Mouse (Mus musculus) limb, embryonic 14.5 days (tissue): ENCODE data around the gene Kdm2b. TPM values are rescaled to one million over a fixed set of nuclear protein-coding genes. Genes with fewer than 3 reads are reported as not detected.

Experiments
- ATAC-seq: fragments of 200-750 bp; cut with Nextera tagmentation; 2 replicates; pipeline ENCODE4 v1.8.0; 2017; ENCODE audit warnings: low read depth, moderate number of reproducible peaks, moderate TSS enrichment; ENCODE audit not compliant: low FRiP score
- DNase-seq: peaks from one replicate; pipeline ENCODE4 v3.0.0-alpha.2; 2015; ENCODE audit warnings: low spot score
- H3K27ac ChIP-seq: fragments of 300-500 bp; sonication (generic); replicated peaks from 2 replicates; pipeline ENCODE4 v1.5.1; 2014; ENCODE audit warnings: low read depth, mild to moderate bottlenecking, low read length, moderate library complexity, mixed read lengths
- H3K27me3 ChIP-seq: fragments of 300-500 bp; sonication (generic); 2 replicates; pipeline ENCODE4 v1.6.1; 2014; ENCODE audit warnings: low read length, mixed read lengths; ENCODE audit not compliant: control insufficient read depth, insufficient read depth
- H3K36me3 ChIP-seq: fragments of 300-500 bp; sonication (generic); 2 replicates; pipeline ENCODE4 v1.6.1; 2014; ENCODE audit warnings: mild to moderate bottlenecking, low read length, moderate library complexity, mixed read lengths; ENCODE audit not compliant: control insufficient read depth, insufficient read depth
- H3K4me1 ChIP-seq: fragments of 300-500 bp; sonication (generic); 2 replicates; pipeline ENCODE4 v1.6.1; 2014; ENCODE audit warnings: antibody characterized with exemption, low read length, mixed read lengths; ENCODE audit not compliant: control insufficient read depth, insufficient read depth
- H3K4me2 ChIP-seq: fragments of 300-500 bp; sonication (generic); replicated peaks from 2 replicates; pipeline ENCODE4 v1.6.1; 2014; ENCODE audit warnings: low read depth, mild to moderate bottlenecking, low read length, moderate library complexity; ENCODE audit not compliant: severe bottlenecking
- H3K4me3 ChIP-seq: fragments of 300-500 bp; sonication (generic); replicated peaks from 2 replicates; pipeline ENCODE4 v1.5.1; 2014; ENCODE audit warnings: low read length
- H3K9ac ChIP-seq: fragments of 300-500 bp; sonication (generic); 2 replicates; pipeline ENCODE4 v1.6.1; 2014; ENCODE audit warnings: mild to moderate bottlenecking, low read depth, low read length, moderate library complexity; ENCODE audit not compliant: severe bottlenecking
- H3K9me3 ChIP-seq: fragments of 300-500 bp; sonication (generic); 2 replicates; pipeline ENCODE4 v1.6.1; 2016; ENCODE audit warnings: low read length; ENCODE audit not compliant: control insufficient read depth
- POLR2A ChIP-seq: fragments of 200-500 bp; IDR thresholded peaks from 2 replicates; pipeline ENCODE4 v1.8.0; 2012; ENCODE audit warnings: inconsistent platforms, mild to moderate bottlenecking, moderate library complexity, borderline replicate concordance; ENCODE audit not compliant: insufficient read depth, insufficient read length; ENCODE audit errors: extremely low read depth
- WGBS: fragments of 180-500 bp; shearing (Covaris S2); extraction: QIAGEN DNeasy Blood & Tissue Kit; methylation state at CpG from one replicate; pipeline ENCODE4 v1.1.7; 2014; 5-methylcytosine and 5-hydroxymethylcytosine counted together
- polyA plus RNA-seq, 2 experiments: library from polyadenylated mRNA; depleted of rRNA in 1 of 2; stranded (reverse) in 1 of 2; unstranded in 1 of 2; fragments of >200 nt; fragmentation: Nextera tagmentation in 1 of 2; extraction: Ambion mirVana in 1 of 2; gene quantifications; 2 replicates each; pipeline versions ENCODE4 v1.2.1 to v1.2.3; 2012 to 2014

Gene Kdm2b
- polyA plus RNA-seq, 2 experiments: 37.0 to 40.9 TPM

GRCm38 (mm10) chr5:123033646-123034160 lies 44.1 kb upstream of the Kdm2b start:
- Histone ChIP-seq H3K9ac (no peak overlapping the region), H3K4me2 (no peak overlapping the region), H3K27ac (no peak overlapping the region), H3K4me3 (no peak overlapping the region), H3K9me3 (no peaks in the 10 kb centered on the region), H3K36me3 (peaks cover 21% of the 10 kb centered on the region), H3K4me1 (peaks cover under 1% of the 10 kb centered on the region; the same call in 1 of the 2 replicates), H3K27me3 (no peaks in the 10 kb centered on the region)
- TF ChIP-seq POLR2A: no peak
- ATAC-seq (no peak), DNase-seq (no peak)
- WGBS: 75% methylated on average over 7 of the region's 7 CpGs

- ATAC-seq (no peak), DNase-seq (no peak)
- H3K36me3 ChIP-seq: peaks cover 22% of the 10 kb centered on the region
- 82% methylated on average over 3 of the region's 3 CpGs for WGBS
- H3K4me2 ChIP-seq: no peak overlapping the region
- no peak overlapping the region for H3K27ac ChIP-seq
- no peaks in the 10 kb centered on the region for H3K9me3 ChIP-seq
- TF ChIP-seq POLR2A: no peak
- peaks cover 12% of the 10 kb centered on the region for H3K4me1 ChIP-seq
- no peak overlapping the region for H3K4me3 ChIP-seq
- H3K27me3 ChIP-seq: no peaks in the 10 kb centered on the region
- no peak overlapping the region for H3K9ac ChIP-seq
These were observed 41.7 kb upstream of the Kdm2b start for GRCm38 (mm10) chr5:123031312-123031711.

DNA sequence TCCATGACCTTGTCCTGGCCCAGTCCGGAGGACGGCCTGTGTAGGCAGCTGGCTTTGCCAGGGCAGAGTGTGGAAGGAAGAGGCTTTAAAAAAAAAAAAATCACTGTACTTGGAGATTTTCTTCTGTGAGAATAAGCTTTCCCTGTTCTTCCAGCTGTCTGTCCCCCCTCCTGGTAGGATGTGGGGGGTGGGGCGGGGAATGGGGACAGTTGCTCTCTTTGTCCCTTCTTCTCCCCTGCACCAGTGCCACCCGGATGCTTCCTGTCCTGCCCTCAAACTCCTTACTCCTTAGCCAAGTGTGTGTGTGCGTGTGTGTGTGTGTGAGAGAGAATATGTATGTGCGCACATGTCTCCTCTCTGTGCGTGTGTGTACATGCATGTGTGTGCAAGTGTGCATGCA lies 40.1 kb upstream of the Kdm2b start:
- Histone ChIP-seq H3K4me2 (no peak overlapping the region), H3K4me3 (no peak overlapping the region), H3K9me3 (no peaks in the 10 kb centered on the region), H3K36me3 (peaks cover 22% of the 10 kb centered on the region), H3K27ac (peak overlapping the region; percentile 33; the same call in 1 of the 2 replicates), H3K27me3 (no peaks in the 10 kb centered on the region), H3K9ac (no peak overlapping the region), H3K4me1 (peaks cover 19% of the 10 kb centered on the region)
- ATAC-seq (peak; percentile 13; the same call in 1 of the 2 replicates), DNase-seq (no peak)
- 89% methylated on average over 7 of the region's 7 CpGs for whole genome bisulfite sequencing
- TF ChIP-seq POLR2A: no peak

GRCm38 (mm10) chr5:123027436-123027835 lies 37.8 kb upstream of the Kdm2b start:
- no peaks in the 10 kb centered on the region for H3K27me3 ChIP-seq
- peaks cover 21% of the 10 kb centered on the region for H3K36me3 ChIP-seq
- no peak overlapping the region for H3K4me3 ChIP-seq
- no peak overlapping the region for H3K27ac ChIP-seq
- ATAC-seq (no peak), DNase-seq (no peak)
- H3K9me3 ChIP-seq: no peaks in the 10 kb centered on the region
- no peak overlapping the region for H3K4me2 ChIP-seq
- 60% methylated on average over 6 of the region's 6 CpGs for WGBS
- no peak overlapping the region for H3K9ac ChIP-seq
- no peak for TF ChIP-seq POLR2A
- peaks cover 23% of the 10 kb centered on the region for H3K4me1 ChIP-seq

DNA sequence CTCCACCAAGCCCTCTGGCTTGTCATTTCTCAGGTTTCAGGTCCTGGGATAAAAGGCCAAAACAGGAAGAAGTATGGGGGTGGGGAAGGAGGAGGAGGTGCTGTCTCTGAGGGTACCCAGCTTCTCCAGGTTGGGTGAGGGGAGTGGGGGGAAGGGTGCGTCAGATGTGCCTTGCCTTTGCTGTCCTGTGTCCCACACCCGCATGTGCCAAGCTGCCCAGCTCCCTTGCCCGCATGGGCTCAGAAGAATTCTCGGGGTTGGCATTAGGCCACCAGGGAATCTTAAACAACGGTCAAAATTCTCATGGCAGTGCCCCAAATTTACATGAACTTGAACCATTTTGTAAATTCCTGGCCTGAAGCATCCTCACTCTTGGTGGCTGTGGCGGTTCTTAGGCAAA lies 36.8 kb upstream of the Kdm2b start:
- 59% methylated on average over 6 of the region's 6 CpGs for WGBS
- ATAC-seq (no peak), DNase-seq (no peak)

More for the DNA sequence above, 36.8 kb upstream of the Kdm2b start:
- H3K9me3 ChIP-seq: no peaks in the 10 kb centered on the region
- H3K4me1 ChIP-seq: peaks cover 23% of the 10 kb centered on the region
- no peak overlapping the region for H3K4me2 ChIP-seq
- H3K27me3 ChIP-seq: no peaks in the 10 kb centered on the region
- no peak for TF ChIP-seq POLR2A
- H3K27ac ChIP-seq: no peak overlapping the region
- no peak overlapping the region for H3K9ac ChIP-seq
- H3K36me3 ChIP-seq: peaks cover 18% of the 10 kb centered on the region
- H3K4me3 ChIP-seq: no peak overlapping the region
